Mouse (Mus musculus): ENCODE measurements around the gene Stk24.
"Not testable (repeated sequence)": the region's sequence is repeated elsewhere in the genome, so short reads cannot be mapped to it uniquely, and the experiment has no call there.

The Stk24 gene

DNA sequence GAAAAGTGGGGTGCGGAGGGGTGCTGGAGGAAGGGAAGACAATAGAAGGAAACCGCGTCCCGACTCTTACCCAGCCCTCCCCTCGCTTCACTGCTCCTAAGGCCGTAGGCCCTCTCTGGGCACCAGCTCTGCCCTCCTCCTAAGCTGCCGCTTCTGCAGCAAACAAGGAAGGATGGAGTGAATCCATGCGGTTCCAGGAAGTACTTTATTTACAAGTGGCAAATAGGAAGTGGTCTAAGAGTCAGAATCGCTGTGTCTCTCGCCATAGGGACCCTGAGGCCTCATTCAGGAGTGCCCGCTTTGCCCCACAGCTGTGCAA, at the start of gene Stk24:
Gene Stk24, minus strand, starts transcription at position 185 of the 319 bp plus-strand sequence.
- no peak for DNase-seq (ENCODE audit: low spot score in 2 of 2)

DNA sequence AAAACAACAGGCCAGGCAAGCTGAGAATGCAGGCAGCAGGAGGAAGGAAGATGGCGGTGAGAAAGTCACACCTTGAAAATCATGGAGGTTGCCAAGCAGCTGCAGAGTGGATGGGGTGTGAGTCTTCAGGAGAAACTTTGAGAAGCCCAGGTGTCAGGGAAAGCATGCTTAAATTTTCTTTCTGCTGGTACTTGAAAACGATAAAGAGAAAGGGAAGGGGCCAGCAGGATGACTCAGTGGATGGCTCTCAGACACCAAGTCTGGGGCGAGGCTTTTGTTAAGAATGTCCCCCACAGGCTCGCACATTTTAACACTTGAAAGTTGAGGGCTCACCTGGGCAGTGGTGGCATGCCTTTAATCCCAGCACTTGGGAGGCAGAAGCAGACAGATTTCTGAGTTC, 48.3 kb upstream of the Stk24 start:
- DNase-seq (ENCODE audit: low spot score in 2 of 2), result no peak

DNA sequence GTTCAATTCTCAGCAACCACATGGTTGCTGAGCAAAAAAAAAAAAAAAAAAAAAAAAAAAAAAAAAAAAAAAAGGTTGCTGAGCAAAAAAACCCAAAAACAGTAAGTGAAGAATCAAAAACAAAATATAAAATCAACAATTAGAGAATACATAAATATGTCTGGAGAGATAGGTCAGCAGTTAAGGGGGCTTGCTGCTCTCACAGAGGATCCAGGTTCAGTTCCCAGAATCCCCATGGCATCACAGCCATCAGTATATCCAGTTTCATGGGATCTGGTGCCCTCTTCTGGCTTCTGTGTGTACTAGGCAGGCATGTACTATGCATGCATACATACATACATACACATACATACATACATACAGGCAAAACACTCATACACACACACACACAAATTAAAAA, 46.9 kb upstream of the Stk24 start:
- peak in 1 of 2 experiments; percentile 43 for DNase-seq (ENCODE audit: low spot score in 2 of 2)

DNA sequence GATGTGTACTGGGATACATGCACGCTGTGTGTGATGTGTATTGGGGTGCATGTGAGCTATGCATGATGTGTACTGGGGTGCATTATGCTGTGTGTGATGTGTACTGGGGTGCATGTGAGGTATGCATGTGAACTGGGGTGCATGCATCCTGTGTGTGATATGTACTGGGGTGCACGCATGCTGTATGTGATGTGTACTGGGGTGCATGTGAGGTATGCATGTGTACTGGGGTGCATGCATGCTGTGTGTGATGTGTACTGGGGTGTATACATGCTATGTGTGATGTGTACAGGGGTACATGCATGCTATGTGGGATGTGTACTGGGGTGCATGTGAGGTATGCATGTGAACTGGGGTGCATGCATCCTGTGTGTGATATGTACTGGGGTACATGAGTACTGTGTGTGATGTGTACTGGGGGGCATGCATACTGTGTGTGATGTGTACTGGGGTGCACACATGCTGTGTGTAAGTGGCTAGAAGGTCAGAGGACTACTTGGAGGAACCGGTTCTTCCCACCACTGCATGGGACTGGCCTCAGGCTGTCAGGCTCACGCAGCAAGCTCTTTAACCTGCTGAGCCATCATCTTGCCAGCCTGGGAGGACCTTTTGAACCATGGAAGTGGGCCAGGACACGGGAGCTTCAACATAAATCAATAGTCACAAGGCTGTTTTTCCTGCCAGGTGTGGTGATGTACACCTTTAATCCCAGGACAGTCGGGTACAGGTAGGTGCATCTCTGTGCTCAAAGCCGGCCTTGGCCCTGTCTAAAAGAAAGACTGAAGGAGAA, 45.4 kb upstream of the Stk24 start:
- no peak for DNase-seq (ENCODE audit: low spot score in 2 of 2)

DNA sequence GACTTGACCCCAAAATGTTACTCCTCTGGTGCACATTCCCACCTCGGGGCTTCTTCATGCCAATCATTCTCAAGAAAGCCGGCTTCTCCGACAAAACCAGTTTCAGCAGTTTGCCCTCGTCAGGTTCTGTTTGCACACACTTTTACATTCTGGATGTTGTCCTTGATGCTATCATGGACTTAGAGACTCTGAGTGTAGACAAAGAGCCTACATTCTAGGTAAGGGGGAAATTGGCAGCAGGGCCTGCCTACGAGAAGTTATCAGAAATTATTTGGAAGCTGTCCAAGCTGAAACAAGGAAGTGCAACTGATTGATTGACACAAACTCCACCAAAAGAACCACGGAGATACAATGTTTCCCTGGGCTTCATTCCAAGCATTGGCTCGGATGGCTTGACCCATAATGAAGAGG, 43.5 kb upstream of the Stk24 start:
- no peak for DNase-seq (ENCODE audit: low spot score in 2 of 2)

DNA sequence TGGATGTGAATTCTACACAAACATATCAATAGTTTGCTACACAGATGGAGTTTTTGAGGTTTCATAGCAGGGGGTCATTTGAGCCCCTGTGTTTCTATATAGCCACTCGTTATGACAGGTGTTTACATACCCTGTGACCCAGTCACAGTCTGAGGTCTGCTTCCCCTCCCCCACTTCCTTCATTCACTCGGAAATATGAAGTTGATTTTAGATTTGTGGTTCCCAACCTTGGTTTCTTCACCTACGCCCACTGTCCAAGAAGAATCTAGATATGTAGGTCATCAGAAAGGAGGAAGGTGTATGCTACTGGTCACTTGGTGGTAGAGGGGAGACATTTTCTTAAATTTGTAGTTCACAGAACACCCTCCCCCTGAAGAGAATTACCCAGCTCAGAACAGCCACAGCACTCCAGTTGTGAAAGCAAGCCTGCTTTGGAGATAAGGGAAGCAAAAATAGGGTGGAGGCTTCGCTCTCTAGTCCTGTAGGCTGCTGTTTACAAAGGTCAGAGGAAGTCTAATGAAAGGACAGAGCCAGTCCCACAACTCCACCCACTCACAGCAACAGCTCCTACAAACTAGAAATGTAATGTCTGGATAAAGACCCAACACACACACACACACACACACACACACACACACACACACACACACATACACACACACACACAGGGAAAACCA, 43.0 kb upstream of the Stk24 start:
- peak; percentile 18 to 37 for DNase-seq (ENCODE audit: low spot score in 2 of 2)

DNA sequence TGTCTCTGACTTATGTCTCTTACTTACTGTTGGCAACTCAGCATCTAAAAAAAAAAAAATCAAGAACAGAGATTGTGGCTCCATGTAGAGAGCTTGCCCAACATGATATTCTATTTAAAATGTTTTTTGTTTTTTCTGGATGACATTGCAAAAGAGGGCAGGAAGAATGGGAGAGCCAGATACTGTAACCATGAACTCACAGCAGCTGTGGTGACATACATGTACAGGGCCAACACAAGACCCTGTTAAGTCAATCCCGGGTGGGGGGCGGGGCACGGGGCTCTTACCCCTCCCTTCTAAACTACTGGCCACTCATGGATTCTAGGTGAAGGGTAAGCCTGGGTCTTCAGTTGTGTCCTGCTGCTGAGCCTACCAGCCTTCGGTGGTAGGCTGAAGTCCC, 42.2 kb upstream of the Stk24 start:
- no peak for DNase-seq (ENCODE audit: low spot score in 2 of 2)

DNA sequence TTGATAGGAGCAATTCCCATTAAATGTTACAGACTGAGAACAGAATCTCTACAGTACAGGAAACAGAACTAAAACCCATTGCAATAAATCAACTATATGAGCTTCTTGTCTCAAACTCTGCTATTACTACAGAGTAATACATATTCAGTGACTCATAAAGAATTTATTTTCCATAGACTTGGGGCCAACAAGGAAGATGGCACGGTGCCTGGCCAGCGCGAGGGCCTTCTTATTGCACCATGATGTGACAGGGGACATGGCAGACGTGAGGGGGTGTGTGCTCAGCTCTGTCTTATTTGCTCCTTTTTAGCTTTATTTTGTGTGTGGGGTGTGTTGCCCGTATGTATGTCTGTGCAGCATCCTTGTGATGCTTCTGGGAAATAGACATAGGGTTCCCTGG, 37.8 kb upstream of the Stk24 start:
- no peak for DNase-seq (ENCODE audit: low spot score in 2 of 2)

DNA sequence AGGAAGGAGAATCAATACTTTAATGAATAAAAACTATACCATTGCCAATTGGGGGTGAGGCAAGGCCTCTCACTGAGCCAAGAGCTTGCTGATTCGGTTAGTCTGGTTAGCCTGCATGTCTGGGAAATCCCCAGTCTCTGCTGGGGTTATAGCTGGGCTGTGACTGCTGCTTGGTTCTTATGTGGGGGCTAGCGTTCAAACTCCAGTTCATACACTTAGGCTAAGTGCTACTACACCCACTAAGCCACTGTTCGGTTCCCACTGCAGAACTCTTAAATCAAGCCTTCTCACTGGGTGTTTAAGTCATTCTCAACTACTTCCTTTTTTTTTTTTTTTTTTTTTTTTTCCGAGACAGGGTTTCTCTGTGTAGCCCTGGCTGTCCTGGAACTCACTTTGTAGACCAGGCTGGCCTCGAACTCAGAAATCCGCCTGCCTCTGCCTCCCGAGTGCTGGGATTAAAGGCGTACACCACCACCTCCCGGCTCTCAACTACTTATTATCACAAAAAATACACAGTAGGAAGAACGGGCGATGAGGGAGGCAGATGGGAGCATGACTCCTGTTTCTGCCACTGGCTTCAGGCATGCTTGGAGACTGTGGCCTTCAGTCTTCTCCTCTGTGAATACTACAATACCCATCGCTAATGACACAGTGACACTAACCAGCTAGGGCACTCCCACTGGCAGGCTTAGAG, 37.0 kb upstream of the Stk24 start:
- no peak for DNase-seq (ENCODE audit: low spot score in 2 of 2)

DNA sequence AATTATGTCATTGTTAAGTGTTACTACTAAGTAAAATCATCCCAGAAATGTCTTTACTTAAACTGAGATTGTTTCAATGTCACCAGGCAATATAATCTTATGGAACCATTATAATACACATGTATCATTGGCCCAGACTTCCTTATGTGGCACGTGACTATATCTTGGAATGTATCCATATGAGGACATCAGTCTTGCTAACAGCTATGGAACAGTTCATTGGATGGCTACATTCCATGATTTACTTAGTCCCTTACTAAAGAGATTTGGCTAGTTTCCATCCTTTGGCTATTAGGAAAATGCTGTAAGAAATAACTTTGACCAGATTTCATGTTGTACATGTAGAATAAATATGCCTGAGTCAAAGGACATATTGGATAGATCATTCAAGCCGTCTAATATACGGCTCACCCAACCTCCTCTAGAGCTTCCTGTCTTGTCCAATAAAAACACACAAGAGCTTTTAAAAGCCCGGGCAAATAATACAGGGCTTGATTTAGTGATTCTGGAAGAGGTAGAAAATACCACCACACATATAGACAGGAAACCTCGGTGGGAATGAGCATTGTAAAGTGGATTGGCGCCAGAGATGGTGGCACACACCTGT, 34.9 kb upstream of the Stk24 start:
- DNase-seq (ENCODE audit: low spot score in 2 of 2), result no peak

DNA sequence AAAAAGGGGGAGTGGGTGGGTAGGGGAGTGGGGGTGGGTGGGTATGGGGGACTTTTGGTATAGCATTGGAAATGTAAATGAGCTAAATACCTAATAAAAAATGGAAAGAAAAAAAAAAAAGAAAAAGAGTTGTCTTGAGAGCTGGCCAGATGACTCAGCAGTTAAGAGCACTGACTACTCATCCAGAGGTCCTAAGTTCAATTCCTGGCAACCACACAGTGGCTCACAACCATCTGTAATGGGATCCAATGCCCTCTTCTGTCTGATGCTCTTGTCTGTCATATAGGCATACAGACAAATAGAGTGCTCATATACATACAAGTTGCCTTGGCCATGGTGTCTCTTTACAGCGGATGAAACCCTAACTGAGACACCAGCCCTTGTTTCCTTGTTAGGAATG, 33.9 kb upstream of the Stk24 start:
- DNase-seq (ENCODE audit: low spot score in 2 of 2), result not testable (repeated sequence)

DNA sequence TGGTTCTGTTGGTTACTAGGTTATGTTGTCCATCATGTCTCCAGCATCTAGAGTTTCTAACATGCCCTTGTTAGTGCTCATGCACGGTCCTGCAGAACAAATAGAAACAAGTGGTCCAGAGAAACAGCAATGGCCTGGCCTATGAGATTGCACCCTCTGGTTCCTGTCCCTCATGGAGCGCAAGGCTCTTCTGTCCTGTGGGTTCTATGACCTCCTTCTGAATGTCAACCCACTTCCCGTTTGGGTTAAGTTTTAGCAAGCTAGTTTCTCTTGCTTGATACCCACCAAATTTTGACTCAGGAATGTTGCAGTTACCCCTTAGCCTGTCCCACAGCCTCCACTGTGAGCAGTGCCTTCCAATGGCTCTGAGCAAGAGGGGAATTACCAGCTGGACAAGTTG, 29.1 kb upstream of the Stk24 start:
- DNase-seq (ENCODE audit: low spot score in 2 of 2), result no peak

DNA sequence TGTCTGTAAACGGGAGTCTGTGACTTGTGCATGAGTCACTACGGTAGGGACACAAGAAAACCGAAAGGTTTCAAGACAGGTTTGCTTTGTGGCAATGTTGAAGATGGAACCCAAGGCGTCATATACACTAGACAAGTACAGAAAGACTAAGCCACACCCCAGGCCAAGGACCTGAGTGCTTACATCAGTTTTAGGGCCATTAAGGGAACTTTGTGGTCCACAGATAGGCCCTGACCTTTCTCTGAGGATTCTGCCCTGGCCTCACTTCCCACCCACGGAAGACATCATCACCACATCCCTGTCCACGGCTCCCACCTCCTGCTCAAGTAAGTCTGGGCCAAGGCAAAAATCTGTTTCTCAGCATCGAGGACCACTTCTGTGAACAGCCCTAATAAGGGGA, 27.1 kb upstream of the Stk24 start:
- no peak for DNase-seq (ENCODE audit: low spot score in 2 of 2)

DNA sequence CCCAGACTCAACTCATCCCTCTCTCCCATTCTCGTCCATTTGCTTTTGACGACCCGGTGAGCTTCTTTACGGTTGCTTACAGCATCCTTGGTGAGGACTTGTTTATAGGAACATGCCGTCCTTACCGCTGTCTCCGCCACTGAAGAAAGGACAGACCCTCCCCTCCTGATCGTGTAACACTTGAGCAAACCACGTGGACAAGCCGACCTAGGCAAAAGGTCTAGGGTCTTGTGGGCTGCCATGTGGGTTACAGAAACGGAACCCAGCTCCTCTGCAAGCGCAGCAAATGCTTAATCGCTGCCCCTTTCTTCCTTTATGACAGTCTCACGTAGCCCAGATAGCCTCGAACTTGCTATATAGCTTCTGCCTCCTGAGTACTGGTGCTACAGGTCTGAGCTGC, 25.7 kb upstream of the Stk24 start:
- DNase-seq (ENCODE audit: low spot score in 2 of 2), result no peak

DNA sequence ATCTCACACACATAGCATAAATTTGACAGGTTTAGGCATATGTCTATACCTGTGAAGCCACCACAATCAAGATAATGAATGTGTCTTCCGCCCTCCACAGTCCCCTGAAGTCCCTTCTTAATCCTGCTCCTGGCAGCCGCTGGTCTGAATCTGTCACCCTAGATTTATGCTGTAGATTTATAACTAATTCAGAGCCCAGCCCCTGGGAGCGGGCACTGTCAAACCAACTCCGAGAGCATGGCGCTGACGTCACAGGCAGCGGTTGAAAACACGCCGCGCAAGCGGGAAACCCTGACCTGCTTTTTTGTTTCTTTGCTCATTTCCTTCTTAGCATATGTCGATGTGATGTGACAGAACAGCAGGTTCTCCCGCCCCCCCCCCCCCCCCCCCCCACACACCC, 25.3 kb upstream of the Stk24 start:
- DNase-seq (ENCODE audit: low spot score in 2 of 2), result peak in 1 of 2 experiments; percentile 35

DNA sequence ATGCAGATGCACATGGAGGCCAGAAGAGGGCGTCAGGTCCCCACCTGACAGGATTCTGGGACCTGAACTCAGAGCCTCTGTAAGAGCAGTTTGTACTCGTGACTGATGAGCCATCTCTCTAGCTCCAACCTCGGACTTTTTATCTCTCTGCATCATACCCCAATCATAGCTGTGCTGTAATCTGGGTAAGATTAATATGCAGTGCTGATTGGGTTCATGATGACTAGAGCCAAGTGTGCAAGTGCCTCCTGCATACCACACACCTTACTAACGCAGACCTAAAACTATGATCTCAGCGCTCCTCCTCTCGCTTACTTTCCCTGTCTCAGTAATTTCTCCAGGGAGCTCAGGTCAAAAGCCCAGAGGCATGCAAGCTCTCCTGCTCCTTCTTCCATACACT, 19.9 kb upstream of the Stk24 start:
- DNase-seq (ENCODE audit: low spot score in 2 of 2), result no peak

DNA sequence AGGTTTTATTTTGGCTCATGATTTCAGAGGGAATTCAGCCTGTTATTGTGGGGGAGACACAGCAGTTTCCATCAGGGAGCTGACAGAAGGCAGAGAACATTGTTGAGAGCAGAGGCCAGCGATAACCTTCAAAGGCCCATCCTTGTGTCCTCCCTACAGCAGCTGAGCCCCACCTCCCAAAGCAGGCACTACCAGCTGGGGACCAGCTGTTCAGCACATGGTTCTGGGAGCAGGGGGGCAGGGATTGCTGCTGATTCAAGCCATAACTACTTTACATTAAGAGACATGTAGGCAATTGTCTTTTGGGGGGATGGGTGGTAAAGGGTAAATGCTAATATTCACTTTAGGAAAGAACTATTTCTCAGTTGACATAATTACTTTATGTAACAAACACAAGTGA, 17.7 kb upstream of the Stk24 start:
- no peak for DNase-seq (ENCODE audit: low spot score in 2 of 2)

DNA sequence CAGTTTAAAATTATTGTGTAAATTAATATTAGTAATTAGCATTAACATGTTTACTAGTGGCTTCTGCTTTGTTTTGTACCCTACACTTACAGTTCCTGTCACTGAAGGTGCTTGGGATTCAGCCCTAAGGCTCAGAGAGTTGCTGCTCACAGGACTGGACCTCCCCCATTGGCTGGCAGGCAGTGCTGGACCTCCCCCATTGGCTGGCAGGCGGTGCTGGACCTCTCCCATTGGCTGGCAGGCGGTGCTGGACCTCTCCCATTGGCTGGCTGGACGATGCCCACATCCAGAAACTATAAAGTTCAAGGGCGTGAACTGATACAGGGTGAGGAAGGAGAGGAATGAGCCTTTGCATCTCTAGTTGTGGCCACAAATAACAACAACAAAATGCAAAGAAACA, 15.3 kb upstream of the Stk24 start:
- DNase-seq (ENCODE audit: low spot score in 2 of 2), result no peak

DNA sequence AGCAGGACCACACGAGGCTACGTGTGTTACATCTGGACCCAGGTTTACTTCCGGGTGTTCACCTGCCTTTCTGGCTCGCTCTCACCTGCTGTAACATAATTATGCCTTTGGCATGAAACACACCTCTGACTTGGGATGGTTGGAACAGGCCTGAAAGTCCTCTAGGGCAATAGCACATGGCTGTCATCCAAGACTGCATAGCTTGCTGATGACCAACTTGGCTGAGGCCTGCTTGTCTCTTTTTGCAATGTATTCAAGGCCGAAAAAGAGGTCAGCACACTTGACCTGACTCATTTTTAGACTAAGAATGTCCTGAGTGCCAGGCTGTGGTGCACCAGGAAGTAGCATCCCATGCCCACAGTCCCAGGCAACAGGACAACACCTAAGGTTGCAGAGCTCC, 12.1 kb upstream of the Stk24 start:
- no peak for DNase-seq (ENCODE audit: low spot score in 2 of 2)

DNA sequence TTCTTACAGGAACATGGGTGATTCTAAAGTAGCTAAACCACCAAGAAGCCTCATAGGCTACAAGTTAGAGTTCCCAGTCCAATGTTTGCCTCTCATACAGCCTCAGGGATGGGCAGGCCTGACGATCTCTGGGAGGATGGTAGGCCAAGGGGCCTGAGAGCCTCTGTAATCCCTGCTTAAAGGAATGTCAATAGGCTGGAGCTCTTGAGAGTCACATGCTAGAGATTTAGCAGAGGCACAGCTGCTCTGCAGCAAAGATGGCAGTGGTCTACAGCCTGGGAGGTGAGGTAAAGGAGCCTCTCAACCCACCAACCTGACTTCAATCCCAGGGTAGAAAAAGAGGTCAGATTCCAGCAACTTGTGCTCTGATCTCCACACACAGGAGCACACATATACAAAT, 7.9 kb upstream of the Stk24 start:
- no peak for DNase-seq (ENCODE audit: low spot score in 2 of 2)

DNA sequence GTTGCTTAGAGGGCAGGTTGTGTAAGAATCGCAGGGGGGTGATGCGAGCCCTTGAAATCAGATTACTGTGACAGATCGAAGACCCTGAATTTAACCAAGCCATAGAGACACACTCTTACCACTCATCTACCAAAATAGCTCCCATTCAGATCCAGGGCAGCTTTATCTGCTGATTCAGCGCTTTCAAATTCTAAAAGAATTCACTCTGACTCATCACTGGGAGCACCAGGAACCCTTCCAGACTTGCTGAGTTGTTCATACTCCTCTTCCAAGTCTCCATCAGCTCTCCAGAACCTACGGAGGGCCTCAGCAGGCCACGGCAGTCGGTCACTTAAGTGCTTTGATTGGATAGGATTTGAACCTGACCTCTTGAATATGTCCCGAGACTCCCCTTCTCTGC, 5.6 kb upstream of the Stk24 start:
- DNase-seq (ENCODE audit: low spot score in 2 of 2), result peak in 1 of 2 experiments; percentile 9

DNA sequence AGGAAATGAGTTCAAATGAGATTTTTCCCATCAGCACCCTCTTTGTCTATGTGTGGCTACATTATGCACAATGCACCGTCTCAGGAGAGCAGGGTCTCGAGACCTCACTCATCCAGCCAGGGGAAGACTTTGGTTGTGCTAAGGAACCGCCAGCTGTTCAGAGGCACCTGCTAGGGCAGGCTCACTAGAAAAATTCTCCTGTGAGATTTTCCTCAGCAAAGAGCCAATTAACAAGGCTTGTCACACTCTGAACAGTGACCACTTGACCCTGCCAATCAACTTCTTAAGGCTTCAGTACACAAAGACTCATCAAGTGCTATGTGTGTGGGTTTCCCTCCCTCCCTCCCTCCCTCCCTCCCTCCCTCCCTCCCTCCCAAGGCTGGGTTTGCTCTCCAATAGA, 4.0 kb upstream of the Stk24 start:
- DNase-seq (ENCODE audit: low spot score in 2 of 2), result peak in 1 of 2 experiments; percentile 3
